Mouse (Mus musculus) embryonic fibroblast, embryonic 13.5 days (primary cell): ENCODE measurements around the gene Rasgef1b. TPM values are rescaled to one million over a fixed set of nuclear protein-coding genes. Genes with fewer than 3 reads are reported as not detected.

Experiments used
- H3K27ac ChIP-seq: 2 replicates; pipeline ENCODE4 v1.5.1; 2012; ENCODE audit warnings: low read length, control low read depth, inconsistent platforms; ENCODE audit not compliant: insufficient read depth
- H3K4me1 ChIP-seq: 2 replicates; pipeline ENCODE4 v1.6.1; 2011; ENCODE audit warnings: low read length; ENCODE audit not compliant: control insufficient read depth, insufficient read depth
- H3K4me3 ChIP-seq: 2 replicates; pipeline ENCODE4 v1.5.1; 2011; ENCODE audit warnings: mild to moderate bottlenecking, control low read depth, low read length; ENCODE audit not compliant: insufficient read depth
- CTCF ChIP-seq: IDR thresholded peaks from 2 replicates; pipeline ENCODE4 v1.5.1; 2011; ENCODE audit warnings: mild to moderate bottlenecking, control low read depth, low read length, moderate library complexity, borderline replicate concordance; ENCODE audit not compliant: insufficient read depth
- POLR2A ChIP-seq: IDR thresholded peaks from 2 replicates; pipeline ENCODE4 v1.6.1; 2011; ENCODE audit warnings: low read depth, mild to moderate bottlenecking, control low read depth, low read length, moderate library complexity
- polyA plus RNA-seq: library from polyadenylated mRNA; stranded (reverse); fragments of >200 nt; gene quantifications from 2 replicates; pipeline ENCODE4 v1.2.4, GENCODE M21; 2011; ENCODE audit warnings: low read depth; ENCODE audit not compliant: missing spikeins, insufficient read length

Gene Rasgef1b
- polyA plus RNA-seq, 1 experiment: 2.1 TPM

DNA sequence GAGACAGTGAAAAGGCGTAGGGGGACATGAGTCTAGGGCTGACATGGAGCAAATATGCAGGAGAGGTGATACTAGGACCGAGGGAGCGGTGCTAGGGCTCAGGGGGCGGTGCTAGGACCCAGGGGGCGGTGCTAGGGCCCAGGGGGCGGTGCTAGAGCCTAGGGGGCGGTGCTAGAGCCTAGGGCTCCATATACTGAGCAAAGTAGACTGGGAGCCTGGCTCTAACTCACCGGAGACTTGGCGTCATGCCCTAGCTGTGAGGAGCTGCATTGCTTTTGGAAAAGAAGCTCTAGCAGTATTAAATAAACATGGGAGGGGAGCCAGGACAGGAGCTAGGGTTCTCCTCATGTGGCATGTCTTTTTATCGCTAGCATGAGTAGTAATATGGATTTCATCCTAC is 75.9 kb downstream of the Rasgef1b start:
- Histone ChIP-seq H3K4me1 (no peaks in the 10 kb centered on the region), H3K27ac (no peak overlapping the region), H3K4me3 (no peak overlapping the region)
- TF ChIP-seq POLR2A (no peak), CTCF (no peak)

- Histone ChIP-seq H3K4me3 (no peak overlapping the region), H3K27ac (no peak overlapping the region), H3K4me1 (no peaks in the 10 kb centered on the region)
- TF ChIP-seq CTCF: no peak
- TF ChIP-seq POLR2A: no peak
Measured at GRCm38 (mm10) chr5:99641407-99641806, 87.5 kb downstream of the Rasgef1b start.

DNA sequence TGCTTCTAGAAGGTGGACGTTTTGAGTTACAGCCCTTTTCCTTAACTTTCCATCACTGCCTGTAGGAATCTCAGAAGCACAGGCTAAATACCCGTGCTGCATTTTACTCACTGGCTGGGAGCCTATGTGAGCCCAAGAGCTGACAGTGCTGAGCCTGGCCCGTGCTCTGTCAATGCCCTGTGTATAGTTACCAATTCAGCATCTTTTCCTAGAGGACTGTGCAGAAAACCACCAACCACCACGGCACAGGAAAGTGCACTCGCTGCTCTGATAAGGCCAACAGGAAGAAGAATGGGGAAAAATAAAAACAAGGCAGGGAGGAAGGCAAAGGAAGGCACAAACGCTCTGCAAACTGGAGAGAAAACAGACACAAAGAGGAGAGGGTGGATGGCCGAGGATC is 92.3 kb downstream of the Rasgef1b start:
- Histone ChIP-seq H3K4me3 (no peak overlapping the region), H3K4me1 (no peaks in the 10 kb centered on the region), H3K27ac (no peak overlapping the region)
- TF ChIP-seq POLR2A: no peak
- no peak for TF ChIP-seq CTCF

DNA sequence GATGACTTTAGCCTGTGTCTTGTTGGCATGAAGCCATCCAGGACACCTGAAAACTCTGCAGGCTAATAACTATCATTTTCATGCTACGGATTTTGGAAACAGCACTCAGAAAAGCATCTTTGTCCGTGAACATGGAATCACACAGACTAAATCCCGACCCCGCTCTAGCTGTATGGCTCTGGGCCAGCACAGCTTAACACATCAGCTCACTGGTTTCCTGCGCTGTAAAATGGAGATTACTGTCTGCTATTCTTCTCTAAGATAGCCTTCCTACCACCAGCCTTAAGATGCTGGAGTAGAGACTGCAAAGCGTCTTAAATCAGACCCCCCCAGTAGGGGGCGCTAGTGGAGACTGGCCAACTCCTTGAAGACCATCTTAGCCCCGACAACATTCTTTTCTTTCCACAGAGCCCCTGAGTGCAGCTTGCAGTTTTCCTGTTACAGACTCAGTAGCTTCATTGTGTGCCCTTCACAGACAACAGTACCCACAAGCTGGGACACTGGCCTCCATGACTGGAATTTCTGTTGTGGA is 94.8 kb downstream of the Rasgef1b start:
- H3K4me1 ChIP-seq: no peaks in the 10 kb centered on the region
- no peak for TF ChIP-seq POLR2A
- no peak for TF ChIP-seq CTCF
- no peak overlapping the region for H3K27ac ChIP-seq
- no peak overlapping the region for H3K4me3 ChIP-seq

DNA sequence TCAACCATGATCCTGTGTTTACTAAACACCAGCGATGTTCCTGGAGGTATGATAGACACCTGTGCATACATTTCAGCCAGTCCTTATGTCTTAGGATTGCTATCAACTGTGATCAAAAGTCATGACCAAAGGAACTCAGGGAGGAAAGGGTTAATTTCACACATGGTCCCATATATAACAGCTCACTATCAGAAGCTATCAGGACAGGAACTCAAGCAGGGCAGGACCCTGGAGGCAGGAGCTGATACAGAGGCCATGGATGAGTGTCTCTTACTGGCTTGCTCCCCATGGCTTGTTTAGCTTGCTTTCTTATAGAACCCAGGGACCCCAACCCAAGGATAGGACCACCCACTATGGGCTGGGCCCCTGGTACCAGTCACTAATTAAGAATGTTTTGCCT is 95.3 kb downstream of the Rasgef1b start:
- no peak for TF ChIP-seq CTCF
- no peak for TF ChIP-seq POLR2A
- H3K4me3 ChIP-seq: no peak overlapping the region

DNA sequence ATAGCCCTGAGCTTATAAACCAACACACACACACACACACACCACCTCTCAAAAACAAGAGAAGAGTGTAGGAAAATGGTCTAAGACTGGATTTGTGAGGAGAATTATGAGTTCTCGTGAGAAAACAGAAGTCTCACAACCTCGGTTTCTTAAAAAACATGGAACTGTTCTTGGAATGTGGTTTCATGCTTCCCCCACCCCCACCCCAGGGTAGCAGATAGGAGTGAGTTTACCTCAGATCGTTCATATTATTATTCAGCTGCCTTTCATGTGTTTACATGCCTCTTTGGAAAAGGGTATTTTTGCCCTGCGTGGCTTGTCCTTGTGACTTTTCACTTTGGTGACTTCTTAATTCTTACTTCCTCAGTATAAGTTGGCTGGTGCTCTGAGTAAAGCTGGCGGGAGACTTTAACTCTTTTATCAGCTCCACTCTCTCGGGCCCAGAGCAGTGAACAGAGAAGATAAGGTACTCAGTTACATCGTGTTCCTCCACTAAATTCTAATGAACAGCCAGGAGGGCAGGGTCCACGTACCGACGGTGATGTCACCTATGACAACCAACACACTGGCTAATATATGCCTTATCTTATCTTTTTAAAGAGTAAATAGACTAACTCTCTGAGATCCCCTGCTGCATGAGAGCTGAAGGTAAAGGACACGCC is 96.1 kb downstream of the Rasgef1b start:
- no peak overlapping the region for H3K4me3 ChIP-seq
- no peaks in the 10 kb centered on the region for H3K4me1 ChIP-seq
- TF ChIP-seq POLR2A: no peak
- TF ChIP-seq CTCF: no peak
- no peak overlapping the region for H3K27ac ChIP-seq

More for the DNA sequence above, 95.3 kb downstream of the Rasgef1b start:
- H3K4me1 ChIP-seq: no peaks in the 10 kb centered on the region
- H3K27ac ChIP-seq: no peak overlapping the region

- no peaks in the 10 kb centered on the region for H3K4me1 ChIP-seq
- TF ChIP-seq POLR2A (no peak), CTCF (no peak)
- H3K4me3 ChIP-seq: no peak overlapping the region
- H3K27ac ChIP-seq: no peak overlapping the region
Measured at GRCm38 (mm10) chr5:99630087-99630486, 98.8 kb downstream of the Rasgef1b start.

GRCm38 (mm10) chr5:99625603-99626002 is 103.3 kb downstream of the Rasgef1b start:
- no peaks in the 10 kb centered on the region for H3K4me1 ChIP-seq
- TF ChIP-seq POLR2A: no peak
- TF ChIP-seq CTCF: no peak

GRCm38 (mm10) chr5:99620771-99621170 is 108.1 kb downstream of the Rasgef1b start:
- no peak for TF ChIP-seq POLR2A
- Histone ChIP-seq H3K4me3 (no peak overlapping the region), H3K4me1 (no peaks in the 10 kb centered on the region), H3K27ac (no peak overlapping the region)

More at GRCm38 (mm10) chr5:99625603-99626002, 103.3 kb downstream of the Rasgef1b start:
- no peak overlapping the region for H3K4me3 ChIP-seq
- H3K27ac ChIP-seq: no peak overlapping the region

GRCm38 (mm10) chr5:99617271-99617800 is 111.5 kb downstream of the Rasgef1b start:
- no peaks in the 10 kb centered on the region for H3K4me1 ChIP-seq
- TF ChIP-seq CTCF (no peak), POLR2A (no peak)
- no peak overlapping the region for H3K27ac ChIP-seq

More at GRCm38 (mm10) chr5:99617271-99617800, 111.5 kb downstream of the Rasgef1b start:
- H3K4me3 ChIP-seq: no peak overlapping the region
